Mouse (Mus musculus): ENCODE results near the gene Lrrc8c. TPM values are rescaled to one million over a fixed set of nuclear protein-coding genes. Genes with fewer than 3 reads are reported as not detected.

Gene Lrrc8c
- polyA plus RNA-seq, 1 experiment, result 7.1 TPM

DNA sequence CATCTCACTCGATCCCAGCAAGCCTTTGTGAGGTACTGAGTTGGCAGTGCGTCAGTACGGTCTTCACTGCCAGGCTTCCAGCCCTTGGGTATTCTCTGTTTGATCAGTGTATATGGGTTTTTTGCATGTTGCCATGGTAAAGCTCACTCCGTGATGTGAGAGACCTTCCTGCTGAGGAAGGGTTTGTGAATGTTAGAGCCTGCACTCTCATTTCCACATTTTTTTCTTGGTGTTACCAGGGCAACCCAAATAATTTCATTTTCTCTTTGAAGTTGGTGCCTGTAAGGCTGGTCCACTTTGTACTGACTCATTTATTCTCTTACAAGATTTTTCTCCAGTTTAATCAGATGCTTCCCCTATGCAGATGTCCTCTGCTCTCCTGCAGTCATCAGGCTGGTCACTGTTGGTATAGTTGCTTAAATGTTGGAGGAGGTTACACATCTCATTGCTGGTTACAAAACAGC is 38.6 kb downstream of the Lrrc8c start:
- no peak overlapping the region for H3ac ChIP-seq (ENCODE audit: control insufficient read depth, insufficient read length, low read depth)
- H3K79me2 ChIP-seq (ENCODE audit: control insufficient read depth, insufficient read depth), result no peaks in the 10 kb centered on the region
- no peak overlapping the region for H3K4me3 ChIP-seq (ENCODE audit: insufficient read depth, poor library complexity, severe bottlenecking)
- H3K36me3 ChIP-seq (ENCODE audit: control insufficient read depth, insufficient read depth), result no peaks in the 10 kb centered on the region
- H3K79me3 ChIP-seq (ENCODE audit: low read depth), result no peaks in the 10 kb centered on the region
- no peak for TF ChIP-seq MYOD1 (IDR thresholded peaks at IDR 0.05; ENCODE audit: control insufficient read depth, insufficient read length, low read depth)
- no peak for TF ChIP-seq USF1 (IDR thresholded peaks at IDR 0.05; ENCODE audit: low read depth)
- no peak for TF ChIP-seq CEBPB (IDR thresholded peaks at IDR 0.05; ENCODE audit: low read depth)
- no peak for TF ChIP-seq CTCF (IDR thresholded peaks at IDR 0.05; ENCODE audit: control insufficient read depth, insufficient read depth, insufficient read length)
- no peak for TF ChIP-seq MYOG (IDR thresholded peaks at IDR 0.05; ENCODE audit: control insufficient read depth, extremely low read depth, insufficient read length)
- no peak for TF ChIP-seq MAX (IDR thresholded peaks at IDR 0.05)
- TF ChIP-seq FOSL1 (IDR thresholded peaks at IDR 0.05; ENCODE audit: insufficient read depth, low read length, poor library complexity, severe bottlenecking), result no peak
- no peaks in the 10 kb centered on the region for H3K27me3 ChIP-seq (ENCODE audit: control insufficient read depth, insufficient read depth, insufficient read length)

DNA sequence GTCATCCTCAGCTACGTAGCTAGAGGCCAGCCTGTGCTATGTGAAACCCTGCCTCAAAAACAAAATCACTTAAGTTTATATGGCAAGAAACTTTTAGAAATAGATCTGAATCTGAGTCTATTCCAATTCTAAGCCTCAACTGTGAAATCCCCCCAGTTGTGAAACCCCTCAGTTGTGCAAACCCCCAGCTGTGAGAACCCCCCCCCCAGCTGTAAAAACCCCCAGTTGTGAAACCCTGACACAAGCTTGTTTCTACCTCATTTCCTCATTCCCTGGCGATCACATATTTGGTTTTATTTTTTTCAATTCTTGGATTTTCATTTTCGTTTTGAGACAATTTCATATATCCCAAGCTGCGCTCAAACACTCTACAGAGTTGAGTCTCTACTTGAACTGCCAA is 39.3 kb downstream of the Lrrc8c start:
- no peaks in the 10 kb centered on the region for H3K79me3 ChIP-seq (ENCODE audit: low read depth)
- H3K4me3 ChIP-seq (ENCODE audit: insufficient read depth, poor library complexity, severe bottlenecking), result no peak overlapping the region
- no peak overlapping the region for H3ac ChIP-seq (ENCODE audit: control insufficient read depth, insufficient read length, low read depth)
- no peaks in the 10 kb centered on the region for H3K27me3 ChIP-seq (ENCODE audit: control insufficient read depth, insufficient read depth, insufficient read length)
- no peaks in the 10 kb centered on the region for H3K79me2 ChIP-seq (ENCODE audit: control insufficient read depth, insufficient read depth)
- no peak for TF ChIP-seq MYOG (IDR thresholded peaks at IDR 0.05; ENCODE audit: control insufficient read depth, extremely low read depth, insufficient read length)
- no peak for TF ChIP-seq FOSL1 (IDR thresholded peaks at IDR 0.05; ENCODE audit: insufficient read depth, low read length, poor library complexity, severe bottlenecking)
- TF ChIP-seq CTCF (IDR thresholded peaks at IDR 0.05; ENCODE audit: control insufficient read depth, insufficient read depth, insufficient read length), result no peak
- no peak for TF ChIP-seq USF1 (IDR thresholded peaks at IDR 0.05; ENCODE audit: low read depth)
- TF ChIP-seq CEBPB (IDR thresholded peaks at IDR 0.05; ENCODE audit: low read depth), result no peak
- no peak for TF ChIP-seq MYOD1 (IDR thresholded peaks at IDR 0.05; ENCODE audit: control insufficient read depth, insufficient read length, low read depth)
- no peak for TF ChIP-seq MAX (IDR thresholded peaks at IDR 0.05)
- H3K36me3 ChIP-seq (ENCODE audit: control insufficient read depth, insufficient read depth), result no peaks in the 10 kb centered on the region

DNA sequence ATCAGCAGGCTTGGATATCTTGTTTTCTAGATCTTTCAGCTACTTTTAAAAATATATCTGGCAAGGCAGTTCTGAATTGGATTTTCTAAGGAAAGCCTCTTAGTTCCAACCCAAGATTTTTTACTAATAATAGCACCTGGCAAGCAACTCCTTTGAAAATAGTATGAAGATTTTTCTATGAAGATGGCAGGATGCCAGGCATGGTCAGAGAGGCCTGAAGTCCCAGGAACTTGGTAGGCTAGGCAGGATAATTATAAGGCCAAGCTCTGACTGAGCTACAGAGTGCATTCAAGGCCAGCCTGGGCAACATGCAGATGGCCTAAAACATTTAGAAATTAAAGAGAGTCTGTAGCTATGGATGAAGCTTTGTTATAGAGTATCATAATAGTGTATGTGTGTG is 42.7 kb downstream of the Lrrc8c start:
- Histone ChIP-seq H3K79me3 (ENCODE audit: low read depth) (no peaks in the 10 kb centered on the region), H3K4me3 (ENCODE audit: insufficient read depth, poor library complexity, severe bottlenecking) (no peak overlapping the region), H3ac (ENCODE audit: control insufficient read depth, insufficient read length, low read depth) (no peak overlapping the region), H3K79me2 (ENCODE audit: control insufficient read depth, insufficient read depth) (no peaks in the 10 kb centered on the region), H3K36me3 (ENCODE audit: control insufficient read depth, insufficient read depth) (no peaks in the 10 kb centered on the region), H3K27me3 (ENCODE audit: control insufficient read depth, insufficient read depth, insufficient read length) (no peaks in the 10 kb centered on the region)
- TF ChIP-seq CEBPB (IDR thresholded peaks at IDR 0.05; ENCODE audit: low read depth), result no peak
- no peak for TF ChIP-seq FOSL1 (IDR thresholded peaks at IDR 0.05; ENCODE audit: insufficient read depth, low read length, poor library complexity, severe bottlenecking)
- TF ChIP-seq MYOG (IDR thresholded peaks at IDR 0.05; ENCODE audit: control insufficient read depth, extremely low read depth, insufficient read length), result no peak
- TF ChIP-seq MYOD1 (IDR thresholded peaks at IDR 0.05; ENCODE audit: control insufficient read depth, insufficient read length, low read depth), result no peak

- H3K4me3 ChIP-seq (ENCODE audit: insufficient read depth, poor library complexity, severe bottlenecking), result no peak overlapping the region
- no peaks in the 10 kb centered on the region for H3K36me3 ChIP-seq (ENCODE audit: control insufficient read depth, insufficient read depth)
- H3ac ChIP-seq (ENCODE audit: control insufficient read depth, insufficient read length, low read depth), result no peak overlapping the region
- H3K79me3 ChIP-seq (ENCODE audit: low read depth), result no peaks in the 10 kb centered on the region
- no peaks in the 10 kb centered on the region for H3K79me2 ChIP-seq (ENCODE audit: control insufficient read depth, insufficient read depth)
- no peaks in the 10 kb centered on the region for H3K27me3 ChIP-seq (ENCODE audit: control insufficient read depth, insufficient read depth, insufficient read length)
- TF ChIP-seq CTCF (IDR thresholded peaks at IDR 0.05; ENCODE audit: control insufficient read depth, insufficient read depth, insufficient read length), result no peak
- no peak for TF ChIP-seq MAX (IDR thresholded peaks at IDR 0.05)
- no peak for TF ChIP-seq FOSL1 (IDR thresholded peaks at IDR 0.05; ENCODE audit: insufficient read depth, low read length, poor library complexity, severe bottlenecking)
- no peak for TF ChIP-seq CEBPB (IDR thresholded peaks at IDR 0.05; ENCODE audit: low read depth)
- TF ChIP-seq MYOD1 (IDR thresholded peaks at IDR 0.05; ENCODE audit: control insufficient read depth, insufficient read length, low read depth), result no peak
- no peak for TF ChIP-seq USF1 (IDR thresholded peaks at IDR 0.05; ENCODE audit: low read depth)
- no peak for TF ChIP-seq MYOG (IDR thresholded peaks at IDR 0.05; ENCODE audit: control insufficient read depth, extremely low read depth, insufficient read length)
Observed at GRCm38 (mm10) chr5:105564761-105565160, 45.6 kb downstream of the Lrrc8c start.

- TF ChIP-seq FOSL1 (IDR thresholded peaks at IDR 0.05; ENCODE audit: insufficient read depth, low read length, poor library complexity, severe bottlenecking), result no peak
- no peak for TF ChIP-seq MYOG (IDR thresholded peaks at IDR 0.05; ENCODE audit: control insufficient read depth, extremely low read depth, insufficient read length)
- TF ChIP-seq USF1 (IDR thresholded peaks at IDR 0.05; ENCODE audit: low read depth), result no peak
- TF ChIP-seq CTCF (IDR thresholded peaks at IDR 0.05; ENCODE audit: control insufficient read depth, insufficient read depth, insufficient read length), result no peak
- TF ChIP-seq MYOD1 (IDR thresholded peaks at IDR 0.05; ENCODE audit: control insufficient read depth, insufficient read length, low read depth), result no peak
- no peak for TF ChIP-seq MAX (IDR thresholded peaks at IDR 0.05)
- no peak for TF ChIP-seq CEBPB (IDR thresholded peaks at IDR 0.05; ENCODE audit: low read depth)
- Histone ChIP-seq H3K79me2 (ENCODE audit: control insufficient read depth, insufficient read depth) (no peaks in the 10 kb centered on the region), H3K36me3 (ENCODE audit: control insufficient read depth, insufficient read depth) (no peaks in the 10 kb centered on the region)
Observed at GRCm38 (mm10) chr5:105565824-105566223, 46.6 kb downstream of the Lrrc8c start.

DNA sequence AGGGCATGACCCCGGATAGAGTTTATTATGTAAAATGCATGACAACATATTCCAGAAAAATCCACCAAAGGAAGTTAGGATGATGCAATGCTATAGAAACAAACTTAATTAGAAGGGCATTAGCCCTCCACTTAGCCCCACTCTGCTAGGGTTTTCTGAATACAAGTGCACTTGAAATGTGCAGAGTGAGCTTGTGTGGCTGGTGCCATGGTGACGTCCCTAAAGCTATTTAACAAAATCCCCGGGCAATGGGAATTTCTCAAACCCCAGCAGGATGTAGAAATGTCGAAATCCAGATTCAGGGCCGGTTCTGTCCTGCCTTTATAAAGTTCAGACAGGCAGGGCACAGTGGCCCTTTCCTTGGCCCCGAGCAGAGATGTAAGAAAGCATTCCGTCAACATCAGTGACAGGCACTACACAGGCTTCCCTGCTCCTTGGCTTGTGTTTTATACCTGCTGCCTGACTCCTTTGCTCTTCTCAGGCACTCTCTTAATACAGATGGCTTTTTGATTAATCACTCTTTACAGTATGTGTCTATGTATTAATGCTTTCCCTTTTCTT is 47.7 kb downstream of the Lrrc8c start:
- Histone ChIP-seq H3K79me2 (ENCODE audit: control insufficient read depth, insufficient read depth) (no peaks in the 10 kb centered on the region), H3K79me3 (ENCODE audit: low read depth) (no peaks in the 10 kb centered on the region), H3ac (ENCODE audit: control insufficient read depth, insufficient read length, low read depth) (no peak overlapping the region), H3K4me3 (ENCODE audit: insufficient read depth, poor library complexity, severe bottlenecking) (no peak overlapping the region), H3K36me3 (ENCODE audit: control insufficient read depth, insufficient read depth) (no peaks in the 10 kb centered on the region), H3K27me3 (ENCODE audit: control insufficient read depth, insufficient read depth, insufficient read length) (no peaks in the 10 kb centered on the region)
- TF ChIP-seq MYOG (IDR thresholded peaks at IDR 0.05; ENCODE audit: control insufficient read depth, extremely low read depth, insufficient read length) (no peak), MYOD1 (IDR thresholded peaks at IDR 0.05; ENCODE audit: control insufficient read depth, insufficient read length, low read depth) (no peak), CTCF (IDR thresholded peaks at IDR 0.05; ENCODE audit: control insufficient read depth, insufficient read depth, insufficient read length) (no peak), FOSL1 (IDR thresholded peaks at IDR 0.05; ENCODE audit: insufficient read depth, low read length, poor library complexity, severe bottlenecking) (no peak), CEBPB (IDR thresholded peaks at IDR 0.05; ENCODE audit: low read depth) (no peak), USF1 (IDR thresholded peaks at IDR 0.05; ENCODE audit: low read depth) (no peak), MAX (IDR thresholded peaks at IDR 0.05) (no peak)

More at GRCm38 (mm10) chr5:105565824-105566223, 46.6 kb downstream of the Lrrc8c start:
- Histone ChIP-seq H3K4me3 (ENCODE audit: insufficient read depth, poor library complexity, severe bottlenecking) (no peak overlapping the region), H3K27me3 (ENCODE audit: control insufficient read depth, insufficient read depth, insufficient read length) (no peaks in the 10 kb centered on the region), H3ac (ENCODE audit: control insufficient read depth, insufficient read length, low read depth) (no peak overlapping the region), H3K79me3 (ENCODE audit: low read depth) (no peaks in the 10 kb centered on the region)
